Comparison of ENCODE assay signal across 12 mouse cellular contexts in the genomic region with DNA sequence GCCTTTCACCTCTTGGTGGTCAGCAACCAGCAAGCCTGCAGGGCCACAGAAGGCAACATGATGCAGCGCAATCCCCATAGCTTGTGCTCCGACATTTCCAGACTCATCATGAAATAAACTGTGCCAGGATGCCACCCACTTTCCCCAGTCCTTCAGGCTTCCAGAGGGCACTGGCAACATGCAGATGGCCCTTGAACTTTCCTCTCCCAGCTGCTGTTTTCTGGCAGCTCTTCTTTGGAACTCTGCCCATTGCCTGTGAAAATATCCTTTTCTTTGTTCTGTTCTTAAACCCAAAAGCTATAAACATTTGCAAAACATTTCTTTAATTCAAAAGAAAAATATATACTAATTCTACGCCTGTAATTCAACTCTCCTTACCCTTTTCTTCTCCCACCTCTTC. TPM values are rescaled to one million over a fixed set of nuclear protein-coding genes. Genes with fewer than 3 reads are reported as not detected.
DNase-seq lines count a peak whose midpoint lies in the region; ATAC-seq and TF ChIP-seq lines count a peak whose summit lies in the region.
"Had no signal": no experiment of that assay in that cellular context is flagged by ENCODE, and none has a peak within 500 bp of the region (broad histone marks: within the 10 kb centered on the region; RNA-seq: fewer than 3 reads in every experiment).

No protein-coding gene starts in this region.

- H3K27me3 ChIP-seq in lung, embryonic 15.5 days, result no peaks in the 10 kb centered on the region
- H3K27me3 ChIP-seq: intestine, embryonic 15.5 days had no signal

- WGBS in lung, embryonic 15.5 days, result 51% methylated on average over 3 of the region's 3 CpGs

- H3K27ac ChIP-seq in lung, embryonic 15.5 days, result peak overlapping the region; percentile 17; the same call in 1 of the 2 replicates
- no peak overlapping the region for H3K27ac ChIP-seq in layer of hippocampus, adult 2 months
- no peak overlapping the region for H3K27ac ChIP-seq in gastrocnemius, adult 2 months
- H3K27ac ChIP-seq: intestine, embryonic 15.5 days had no signal

- H3K4me1 ChIP-seq in lung, embryonic 15.5 days, result 0 out of 2 replicates have a peak, but pooled peaks cover 5% of the 10 kb centered on the region
- H3K4me1 ChIP-seq: intestine, embryonic 15.5 days had no signal

- no peak overlapping the region for H3K4me2 ChIP-seq in lung, embryonic 15.5 days
- H3K4me2 ChIP-seq: intestine, embryonic 15.5 days had no signal

- no peaks in the 10 kb centered on the region for H3K9me3 ChIP-seq in lung, embryonic 15.5 days
- H3K9me3 ChIP-seq: intestine, embryonic 15.5 days had no signal

- H3K36me3 ChIP-seq in lung, embryonic 15.5 days, result no peaks in the 10 kb centered on the region
- H3K36me3 ChIP-seq: intestine, embryonic 15.5 days had no signal

- ATAC-seq in lung, embryonic 15.5 days (ENCODE audit: borderline replicate concordance, extremely low read depth, low FRiP score, low TSS enrichment), result no peak
- ATAC-seq: CD4-positive, CD25-positive, alpha-beta regulatory T cell, adult 4 months; intestine, embryonic 15.5 days had no signal

- no peak overlapping the region for H3K4me3 ChIP-seq in lung, embryonic 15.5 days
- no peak overlapping the region for H3K4me3 ChIP-seq in layer of hippocampus, adult 2 months
- no peak overlapping the region for H3K4me3 ChIP-seq in gastrocnemius, adult 2 months
- H3K4me3 ChIP-seq: intestine, embryonic 15.5 days had no signal

- peak; percentile 5 to 11 for DNase-seq in heart, adult 18-20 months
- no peak for DNase-seq in heart, adult 9 months (ENCODE audit: low spot score in 2 of 2)
- DNase-seq in lung, adult 18-20 months, result no peak
- peak; percentile 61 to 67 for DNase-seq in adrenal gland, postnatal 36 days
- DNase-seq in ovary, postnatal 14 days (ENCODE audit: low spot score), result peak; percentile 11
- DNase-seq in layer of hippocampus, adult 2 months (ENCODE audit: low spot score in 2 of 2), result no peak
- DNase-seq in gastrocnemius, adult 2 months, result no peak
- DNase-seq: spleen, adult 18-20 months; thymus, adult 2 months had no signal

- intact Hi-C loops in gastrocnemius, adult 2 months (cut with DNase I), result no loop called here

- H3K9ac ChIP-seq in lung, embryonic 15.5 days, result no peak overlapping the region
- H3K9ac ChIP-seq: intestine, embryonic 15.5 days had no signal

- TF ChIP-seq CTCF in layer of hippocampus, adult 2 months (conservative IDR thresholded peaks at IDR 0.05), result no peak
- no peak for TF ChIP-seq CTCF in gastrocnemius, adult 2 months (IDR thresholded peaks at IDR 0.05)

RNA-seq across cellular contexts. Expression of a gene that starts 50.6 kb away (rescaled TPM):
- 1 to 10 TPM; 3.2 to 4.9 TPM for total RNA-seq in heart, adult 18-20 months (2021)
- polyA plus RNA-seq in lung, embryonic 15.5 days (2015; fragmentation: Nextera tagmentation; extraction: Ambion mirVana), result 19.1 and 19.3 TPM in 2 replicates
- 1 to 10 TPM; 2.3 to 3.7 TPM for total RNA-seq in adrenal gland, postnatal 36 days (2021)
- 1 to 10 TPM; 3.1 to 4.4 TPM for total RNA-seq in layer of hippocampus, adult 2 months (2021)
- 1 to 10 TPM; 2.7 to 4.2 TPM for total RNA-seq in gastrocnemius, adult 2 months (2021)
- polyA plus RNA-seq: CD4-positive, CD25-positive, alpha-beta regulatory T cell, adult 4 months had no signal

Comparison
In these comparisons a context has a peak if more than half of its experiments do, and no peak if none do; other contexts are left out.
1. DNase-seq: peak in heart, adult 18-20 months (2 of 2), adrenal gland, postnatal 36 days (2 of 2) and ovary, postnatal 14 days (single experiment); none in heart, adult 9 months (0 of 2), lung, adult 18-20 months (0 of 2), layer of hippocampus, adult 2 months (0 of 2) and gastrocnemius, adult 2 months (single experiment).